Mouse (Mus musculus): ENCODE results near the gene Cep72.
A peak's percentile ranks its signal among the peaks of the same experiment; 100 is the strongest.
"Not testable (repeated sequence)": the region's sequence is repeated elsewhere in the genome, so short reads cannot be mapped to it uniquely, and the experiment has no call there.

Cep72 gene

DNA sequence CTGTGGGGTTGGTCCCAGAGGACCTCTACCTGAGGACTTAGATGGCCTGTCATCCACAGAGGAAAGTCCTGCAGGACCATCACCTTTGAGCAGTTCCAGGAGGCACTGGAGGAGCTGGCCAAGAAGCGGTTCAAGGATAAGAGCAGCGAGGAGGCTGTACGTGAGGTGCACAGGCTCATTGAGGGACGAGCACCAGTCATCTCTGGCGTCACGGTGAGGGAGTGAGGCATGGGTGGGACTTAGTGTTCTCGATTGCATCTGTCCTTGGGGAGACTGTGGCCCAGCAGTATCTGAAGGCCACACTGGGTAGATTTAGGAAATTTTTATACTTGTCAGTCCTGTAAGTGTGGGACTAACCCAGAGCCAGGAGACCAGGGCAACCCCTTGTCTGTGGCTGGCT lies 31.4 kb downstream of the Cep72 start:
- DNase-seq (ENCODE audit: low spot score in 2 of 2), result no peak

DNA sequence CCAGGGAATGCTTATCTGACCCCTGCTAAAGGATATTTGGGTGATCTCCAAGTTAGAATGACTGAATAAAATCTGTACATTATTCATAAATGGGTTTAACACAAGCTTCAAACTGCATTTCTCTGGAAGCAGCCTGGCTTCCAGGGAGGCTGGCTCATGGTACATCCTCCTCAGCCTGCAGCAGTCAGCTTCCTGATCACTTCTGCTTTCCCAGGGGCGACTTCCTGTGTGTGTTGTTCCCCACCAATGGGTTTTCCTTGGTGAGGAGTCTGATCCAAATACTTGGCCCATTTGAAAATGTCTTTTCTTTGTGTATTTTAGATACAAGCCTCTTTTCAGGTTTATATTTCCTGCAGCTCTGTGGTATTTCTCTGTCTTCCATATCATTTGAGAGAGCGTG lies 33.1 kb downstream of the Cep72 start:
- DNase-seq (ENCODE audit: low spot score in 2 of 2), result no peak

DNA sequence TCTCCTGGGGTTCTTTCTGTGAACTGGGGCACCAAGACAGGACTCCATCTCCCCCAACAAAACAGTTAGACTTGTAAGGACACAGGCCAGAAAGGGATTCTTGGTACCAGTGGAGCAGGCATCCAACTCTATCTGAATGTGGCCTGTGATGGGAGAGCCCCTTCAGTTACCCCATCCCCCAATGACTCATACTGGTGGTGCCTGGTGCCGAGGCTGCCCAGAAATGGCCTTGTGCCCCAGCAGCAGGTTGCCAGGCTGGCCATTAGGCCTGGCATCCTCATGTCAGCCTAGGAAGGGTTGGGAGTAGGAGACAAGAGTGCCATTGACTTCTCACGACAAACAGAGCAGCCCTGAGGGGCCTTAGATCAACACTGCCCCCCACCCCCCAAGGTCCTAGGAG lies 34.0 kb downstream of the Cep72 start:
- no peak for DNase-seq (ENCODE audit: low spot score in 2 of 2)

DNA sequence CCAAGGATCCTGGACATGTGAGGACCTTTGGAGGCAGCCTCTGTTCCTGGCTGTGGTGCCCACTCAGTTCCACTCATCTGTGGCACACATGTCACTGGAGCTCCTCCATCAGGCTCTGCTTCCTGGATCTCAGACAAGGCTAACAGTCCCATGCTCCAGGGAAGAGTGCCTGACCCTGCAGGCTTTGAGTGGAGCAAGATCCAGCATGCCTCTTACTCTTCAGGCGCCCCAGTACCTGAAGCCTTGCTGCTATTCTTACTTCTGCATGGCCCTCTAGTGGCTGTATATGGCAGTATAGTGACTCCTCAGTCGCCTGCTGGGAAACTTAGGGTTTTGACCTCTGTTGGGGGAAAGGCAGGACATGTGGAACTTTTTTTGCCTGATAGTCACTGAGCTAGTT lies 35.9 kb downstream of the Cep72 start:
- peak in 1 of 2 experiments; percentile 11 for DNase-seq (ENCODE audit: low spot score in 2 of 2)

DNA sequence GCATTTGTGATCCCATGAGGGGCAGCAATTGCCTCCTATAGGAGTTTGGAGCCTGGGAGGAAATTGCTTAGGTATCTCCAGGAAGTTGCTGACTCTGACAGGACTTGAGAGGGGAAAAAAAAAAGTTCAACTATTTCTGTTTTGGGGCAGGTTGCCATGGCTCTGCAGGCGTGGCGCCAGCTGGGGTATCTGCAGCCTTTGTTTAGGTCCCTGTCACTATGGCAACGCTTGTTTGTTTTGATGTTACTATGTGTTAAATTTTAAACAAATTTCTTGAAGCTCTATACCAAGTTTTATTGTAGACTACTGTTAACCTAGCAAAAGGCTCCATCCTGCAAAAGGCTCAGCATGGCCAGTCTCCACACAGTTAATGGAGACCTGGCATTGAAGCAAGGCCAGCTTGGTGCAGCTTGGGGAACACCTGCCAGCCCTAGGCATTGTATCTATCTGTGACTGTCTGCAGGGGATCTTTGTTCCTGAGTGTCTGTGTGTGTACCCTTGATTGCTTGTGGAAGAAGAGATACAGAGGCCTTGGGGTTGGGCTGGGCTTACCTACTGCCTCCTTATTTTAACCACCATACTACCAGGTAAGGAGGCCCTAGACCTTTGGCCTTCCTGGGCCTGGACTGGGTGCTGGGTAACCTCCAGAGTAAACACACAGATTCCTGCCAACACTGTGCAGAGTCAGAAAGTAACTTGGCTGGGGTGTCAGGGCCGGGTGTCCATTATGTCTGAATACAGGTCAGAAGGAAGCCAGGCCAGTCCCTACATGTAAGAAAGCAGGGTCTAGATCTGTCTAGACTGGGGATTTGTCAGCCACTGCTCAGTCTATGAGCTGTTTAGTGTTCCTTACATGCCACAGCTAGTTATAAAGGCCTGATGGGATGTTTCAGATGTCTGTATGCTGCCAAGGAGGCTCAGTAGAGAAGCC lies 36.7 kb downstream of the Cep72 start:
- peak in 1 of 2 experiments; percentile 20 for DNase-seq (ENCODE audit: low spot score in 2 of 2)

DNA sequence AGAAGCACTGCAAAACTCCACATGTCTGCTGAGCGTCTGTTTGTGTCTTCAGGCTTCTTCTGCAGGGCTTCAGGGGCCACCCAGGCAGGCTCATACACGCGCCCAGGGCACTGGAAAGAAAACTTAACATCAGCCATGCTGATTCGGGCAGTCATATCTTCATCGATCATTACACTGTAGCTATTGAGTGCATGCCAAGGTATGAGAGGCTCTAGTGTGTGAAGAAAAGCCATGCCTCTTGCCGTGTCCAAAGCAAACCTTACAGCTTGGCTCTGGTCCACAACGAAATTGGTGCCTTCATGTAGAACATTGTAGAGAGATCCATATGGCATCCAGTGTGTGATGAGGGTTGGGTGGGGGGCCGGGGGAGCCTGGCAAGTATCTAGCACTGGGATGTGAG lies 43.1 kb downstream of the Cep72 start:
- DNase-seq (ENCODE audit: low spot score in 2 of 2), result not testable (repeated sequence)

DNA sequence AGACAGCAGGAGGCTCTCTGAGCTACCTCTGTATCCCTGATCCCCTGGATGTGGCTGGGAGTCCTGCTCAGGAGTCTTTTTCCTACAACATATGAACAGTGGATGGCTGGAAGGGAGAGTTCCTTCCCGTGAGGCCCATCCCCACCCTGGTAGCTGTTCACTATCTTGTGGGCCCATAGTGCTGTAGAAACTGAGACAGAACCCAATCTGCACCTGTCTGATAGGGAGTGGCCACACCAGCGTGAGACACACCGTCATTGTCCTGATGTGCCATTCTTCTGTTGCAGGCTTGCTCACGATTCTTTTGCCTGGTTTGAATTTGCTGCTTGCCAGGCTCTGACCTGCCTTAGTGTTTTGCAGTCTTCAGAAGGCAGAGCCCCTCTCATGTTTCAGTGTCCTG lies 44.7 kb downstream of the Cep72 start:
- no peak for DNase-seq (ENCODE audit: low spot score in 2 of 2)

DNA sequence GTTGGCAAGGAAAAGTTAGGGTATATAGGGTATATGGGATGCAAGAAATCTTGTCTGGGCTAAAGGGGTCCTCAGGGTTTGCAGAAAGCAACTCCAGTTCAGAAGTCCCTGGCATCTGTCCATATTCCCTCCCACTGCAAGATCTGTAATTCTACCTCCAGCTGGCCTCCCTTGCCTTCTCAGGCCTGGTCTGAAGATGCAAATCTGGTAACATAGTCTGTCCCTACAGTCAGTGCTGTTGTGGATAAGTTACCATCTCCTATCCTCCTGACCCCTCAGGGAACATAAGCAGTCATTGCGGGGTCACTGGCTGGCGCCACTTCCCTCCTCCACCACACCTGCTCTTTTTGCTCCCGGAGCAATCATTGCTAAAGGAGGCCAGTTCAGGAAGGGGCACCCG lies 46.2 kb downstream of the Cep72 start:
- DNase-seq (ENCODE audit: low spot score in 2 of 2), result no peak

DNA sequence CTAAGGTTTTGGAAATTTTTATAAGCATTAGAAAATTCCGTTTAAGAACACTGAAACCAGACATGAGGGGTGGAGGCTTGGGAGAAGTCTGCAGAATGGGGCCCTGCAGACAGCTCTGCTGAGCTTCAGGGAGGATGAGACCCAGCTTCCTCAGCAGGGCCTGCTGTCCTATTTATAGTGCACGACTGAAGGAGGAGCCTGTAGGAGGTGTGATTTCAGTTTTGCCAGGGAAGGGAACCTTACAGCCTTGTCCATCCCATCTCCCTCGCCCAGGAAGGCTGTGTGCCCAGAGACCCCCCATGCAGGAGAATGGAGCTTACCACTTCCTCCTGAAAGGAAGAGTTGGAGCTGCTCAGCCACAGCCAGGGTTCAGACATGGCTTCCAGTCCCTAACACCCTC lies 51.4 kb downstream of the Cep72 start:
- peak in 1 of 2 experiments; percentile 6 for DNase-seq (ENCODE audit: low spot score in 2 of 2)

DNA sequence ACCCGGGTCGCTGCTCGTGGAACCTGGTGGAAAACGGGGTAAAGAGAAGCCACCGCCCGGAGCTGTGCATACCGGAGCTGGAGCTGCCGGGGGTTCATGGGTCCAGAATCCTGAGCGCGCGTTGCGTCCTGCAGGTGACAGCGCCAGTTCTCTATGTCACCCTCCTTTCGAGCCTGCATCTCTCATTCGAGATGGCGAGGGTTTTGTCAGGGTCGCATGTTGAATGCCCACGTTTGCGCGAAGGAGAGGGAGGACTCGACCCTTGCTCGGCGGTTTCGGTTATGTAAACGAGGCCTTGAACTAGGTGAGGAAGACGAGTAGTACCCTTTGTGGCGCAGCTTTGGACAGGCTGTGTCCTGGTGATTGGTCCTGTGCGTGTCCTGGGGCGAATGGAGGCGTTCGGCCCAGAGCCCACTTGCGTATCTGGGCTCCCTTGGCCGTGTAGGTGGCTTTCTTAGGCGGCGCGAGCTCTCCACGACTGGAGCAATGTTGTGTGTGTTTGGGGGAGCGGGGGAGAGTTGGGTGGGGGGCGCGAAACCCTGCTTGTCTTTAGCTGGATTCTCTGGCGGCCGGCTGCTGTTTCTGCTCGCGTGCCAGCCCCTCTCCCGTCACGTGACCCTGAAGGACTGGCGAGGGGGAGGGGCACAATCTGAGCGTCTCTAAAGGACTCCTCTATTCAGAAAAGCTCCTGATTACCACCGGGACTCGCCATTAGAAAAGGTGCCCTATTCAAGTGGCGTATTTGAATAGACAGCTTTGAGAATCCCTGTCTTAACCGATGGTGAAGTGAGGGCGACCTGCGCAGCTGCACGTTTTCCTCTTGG lies 52.1 kb downstream of the Cep72 start:
- DNase-seq (ENCODE audit: low spot score in 2 of 2), result peak; percentile 62 to 72

DNA sequence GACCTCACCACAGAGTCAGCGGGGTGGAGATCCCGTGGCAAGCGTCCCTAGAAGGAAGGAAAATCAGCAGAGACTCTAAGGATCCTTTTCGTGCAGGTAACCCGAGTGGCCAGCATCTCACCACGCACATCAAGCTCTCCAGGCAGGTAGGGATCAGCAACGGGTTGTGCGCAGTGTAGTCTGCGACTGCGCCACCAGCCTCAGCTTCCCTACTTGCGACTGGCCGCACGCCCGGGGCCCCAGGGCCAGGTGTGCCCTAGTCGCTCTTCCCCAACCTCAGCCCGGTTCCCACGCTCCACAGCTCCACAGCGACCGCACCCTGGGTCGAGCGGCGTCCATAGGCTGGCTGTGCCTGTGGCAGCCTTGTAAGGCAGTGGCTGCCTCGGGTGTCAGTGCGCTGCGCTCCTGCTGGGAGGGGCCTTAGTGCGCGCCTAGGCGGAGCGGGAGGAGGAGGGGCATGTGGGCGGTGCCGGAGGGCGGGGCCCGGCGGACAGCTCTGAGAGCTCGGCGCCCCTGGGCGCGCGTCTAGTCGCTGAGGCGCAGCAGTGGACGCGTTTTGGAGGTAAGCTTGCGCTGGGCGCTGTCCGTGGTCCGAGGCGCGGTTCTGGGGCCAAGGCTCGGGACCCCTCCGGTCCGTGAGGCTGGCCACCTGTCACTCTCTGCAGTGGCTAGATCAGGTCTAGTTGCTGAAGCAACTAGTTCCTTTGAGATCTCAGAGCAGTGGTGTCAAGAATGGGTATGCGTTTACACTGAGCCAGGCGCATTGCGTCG lies 53.0 kb downstream of the Cep72 start, which contains the start of gene Tppp:
Tppp (plus strand) TSS at position 460 of the 771 bp plus-strand sequence.
- peak; percentile 74 to 79 for DNase-seq (ENCODE audit: low spot score in 2 of 2)

DNA sequence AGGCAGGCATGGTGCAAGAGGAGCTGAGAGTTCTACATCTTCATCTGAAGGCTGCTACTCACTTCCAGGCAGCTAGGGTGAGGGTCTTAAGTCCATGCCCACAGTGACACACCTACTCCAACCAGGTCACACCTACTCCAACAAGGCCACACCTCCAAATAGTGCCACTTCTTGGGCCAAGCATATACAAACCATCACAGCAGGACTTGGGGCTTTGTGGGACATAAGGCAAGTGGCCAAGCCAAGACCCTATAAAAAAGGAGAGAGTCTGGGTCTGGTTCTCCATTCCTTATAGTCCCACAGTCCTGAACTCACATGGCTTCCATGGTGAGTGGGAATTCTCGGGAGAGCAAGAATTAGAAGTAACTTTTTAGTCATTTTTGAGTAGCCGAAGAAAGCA lies 53.9 kb downstream of the Cep72 start:
- not testable (repeated sequence) for DNase-seq (ENCODE audit: low spot score in 2 of 2)

DNA sequence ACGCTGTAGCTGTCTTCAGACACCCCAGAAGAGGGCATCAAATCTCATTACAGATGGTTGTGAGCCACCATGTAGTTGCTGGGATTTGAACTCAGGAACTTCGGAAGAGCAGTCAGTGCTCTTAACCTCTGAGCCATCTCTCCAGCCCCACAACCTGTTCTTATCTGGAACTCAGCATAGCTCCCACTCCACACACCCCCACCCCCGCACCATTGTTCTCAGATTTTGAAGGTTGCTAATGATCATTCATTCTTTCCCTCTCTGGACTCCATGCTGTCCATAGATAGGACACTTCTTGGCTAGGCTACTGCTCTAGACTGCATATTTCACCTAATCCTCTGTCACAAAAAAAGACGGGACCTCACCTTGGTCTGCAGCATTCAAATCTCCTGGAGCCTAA lies 55.2 kb downstream of the Cep72 start:
- DNase-seq (ENCODE audit: low spot score in 2 of 2), result not testable (repeated sequence)

DNA sequence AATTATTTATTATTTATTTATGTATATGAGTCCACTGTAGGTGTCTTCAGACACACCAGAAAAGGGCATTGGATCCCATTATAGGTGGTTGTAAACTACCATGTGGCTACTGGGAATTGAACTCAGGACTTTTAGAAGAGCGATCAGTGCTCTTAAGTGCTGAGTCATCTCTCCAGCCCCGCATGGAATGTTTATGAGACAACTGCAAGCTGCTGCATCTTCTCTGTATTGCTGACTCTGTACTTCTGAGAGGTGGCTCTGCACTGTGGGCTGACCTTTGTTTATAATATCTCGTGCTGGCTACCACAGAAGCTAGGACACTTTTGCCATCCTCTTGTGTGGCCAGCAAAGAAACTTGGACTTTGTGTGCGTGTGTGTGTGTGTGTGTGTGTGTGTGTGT lies 60.6 kb downstream of the Cep72 start:
- DNase-seq (ENCODE audit: low spot score in 2 of 2), result no peak

DNA sequence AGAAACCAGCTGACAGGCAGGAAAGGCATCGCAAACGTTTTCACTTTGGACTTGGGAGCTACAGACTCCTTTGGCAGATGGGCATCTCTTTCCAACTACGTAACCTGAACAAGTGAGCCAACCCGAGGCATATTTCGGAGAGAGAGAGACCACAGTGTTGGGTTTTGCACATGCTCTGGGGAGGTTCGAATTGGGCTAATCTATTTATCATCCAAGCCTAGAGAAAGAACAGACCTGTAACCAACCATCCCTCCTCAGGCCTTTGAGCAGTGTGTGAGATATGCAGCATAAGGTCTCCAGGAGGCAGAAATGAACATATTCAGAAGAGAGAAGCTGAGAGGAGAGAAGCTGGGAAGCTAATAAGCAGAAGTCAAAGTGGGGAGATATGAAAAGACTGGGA lies 61.1 kb downstream of the Cep72 start:
- no peak for DNase-seq (ENCODE audit: low spot score in 2 of 2)

DNA sequence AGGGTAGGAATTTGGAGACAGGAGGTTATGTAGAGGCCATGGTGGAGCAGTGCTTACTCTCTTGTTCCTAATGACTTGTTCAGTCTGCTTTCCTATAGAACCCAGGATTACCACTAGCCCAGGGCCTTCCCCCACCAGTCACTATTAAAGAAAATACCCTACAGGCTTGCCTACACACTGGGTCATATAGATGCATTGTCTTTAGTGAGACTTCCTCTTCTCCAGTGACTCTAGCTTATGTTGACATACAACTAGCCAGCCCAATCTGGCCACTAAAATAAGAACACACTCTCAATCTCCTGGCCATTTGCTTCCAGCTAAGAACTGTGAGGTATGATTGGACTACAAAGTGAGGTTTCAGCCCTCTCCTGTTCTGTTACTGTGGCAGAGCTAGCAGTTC lies 61.6 kb downstream of the Cep72 start:
- DNase-seq (ENCODE audit: low spot score in 2 of 2), result no peak

DNA sequence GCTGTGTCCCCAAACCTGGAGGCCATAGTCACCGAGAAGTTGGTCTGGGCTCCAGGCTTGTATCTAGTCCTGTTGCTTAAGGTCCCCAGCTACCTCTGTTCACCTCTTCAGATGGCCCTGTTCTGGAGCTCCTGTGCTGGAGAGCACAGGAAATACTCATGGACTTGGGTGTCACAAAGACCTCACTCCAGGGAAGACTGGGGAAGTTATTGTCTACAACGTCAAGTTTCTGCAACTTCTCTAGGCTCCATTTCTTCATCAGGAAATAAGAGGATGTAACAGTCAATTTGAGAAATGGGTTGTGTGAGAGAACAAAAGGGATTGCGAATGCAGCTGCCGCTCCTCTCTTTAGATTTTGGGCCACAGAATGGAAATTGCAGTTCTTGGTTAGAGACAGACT lies 65.6 kb downstream of the Cep72 start:
- DNase-seq (ENCODE audit: low spot score in 2 of 2), result no peak

DNA sequence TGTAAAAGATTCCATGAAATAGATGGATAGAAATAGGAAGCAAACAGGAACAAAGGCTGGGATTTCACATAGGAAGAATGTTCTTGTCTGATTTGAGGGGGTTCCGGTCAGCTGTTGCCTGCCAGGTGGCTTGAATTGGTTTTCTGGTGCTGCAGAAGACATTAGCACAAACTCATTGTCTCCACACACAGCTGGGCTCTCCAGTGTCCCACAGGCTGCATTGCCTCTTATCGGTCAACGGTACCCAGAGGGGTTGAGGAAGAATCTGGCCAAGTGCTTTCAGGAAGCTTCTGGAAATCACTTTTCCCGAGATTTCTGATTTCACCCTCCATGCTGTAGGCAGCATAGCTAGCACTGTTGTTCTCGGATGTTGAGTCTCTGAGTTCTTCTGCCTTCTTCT lies 70.8 kb downstream of the Cep72 start:
- no peak for DNase-seq (ENCODE audit: low spot score in 2 of 2)

DNA sequence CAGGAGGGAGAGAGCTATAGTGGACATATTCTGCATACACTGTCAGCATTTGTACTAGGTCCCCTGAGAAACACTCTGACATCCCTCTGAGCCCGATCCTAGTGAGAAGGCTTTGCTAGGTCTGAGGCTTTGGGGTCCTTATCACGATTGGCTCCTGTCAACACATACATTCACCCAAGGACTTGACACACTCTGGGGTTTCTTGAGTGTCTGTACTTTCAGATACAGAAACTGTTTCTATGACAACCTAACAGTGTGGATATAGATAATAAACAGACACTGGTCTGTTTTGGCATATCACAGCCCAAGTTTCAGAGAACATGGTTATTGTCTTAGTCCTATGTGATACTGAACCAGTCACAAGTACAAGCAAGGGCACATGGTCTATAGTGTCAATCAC lies 71.3 kb downstream of the Cep72 start:
- no peak for DNase-seq (ENCODE audit: low spot score in 2 of 2)

DNA sequence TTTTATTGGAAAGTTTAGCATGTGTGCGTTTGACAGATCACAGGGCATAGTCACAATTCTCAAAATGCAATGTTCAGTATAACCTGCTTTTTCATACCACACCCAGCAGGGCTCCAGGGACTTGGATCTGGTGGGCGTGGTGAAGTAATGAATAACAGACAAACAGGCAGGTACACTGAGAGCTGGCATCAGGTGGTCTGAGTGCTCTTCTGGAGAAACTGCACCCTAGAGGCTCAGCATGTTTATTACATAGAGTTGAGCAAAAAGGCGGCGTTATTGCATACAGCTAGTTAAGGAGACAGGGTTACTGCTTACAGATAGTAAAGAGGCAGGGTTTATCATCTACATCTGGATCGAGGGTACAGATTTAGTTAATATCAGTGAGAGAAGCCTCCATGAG lies 71.8 kb downstream of the Cep72 start:
- DNase-seq (ENCODE audit: low spot score in 2 of 2), result no peak
